Mouse (Mus musculus) megakaryocyte progenitor cell, adult 5-6 weeks (primary cell): ENCODE results near the gene Prkar1b. TPM values are rescaled to one million over a fixed set of nuclear protein-coding genes. Genes with fewer than 3 reads are reported as not detected.

Experiments used
- ATAC-seq: replicated peaks from 2 replicates; pipeline ENCODE4 v1.8.0; 2016; ENCODE audit warnings: mild to moderate bottlenecking, moderate TSS enrichment, inconsistent platforms; ENCODE audit not compliant: poor library complexity
- total RNA-seq, 2 experiments: library from RNA; stranded (forward) in 1 of 2; stranded (reverse) in 1 of 2; fragments of 157-497, 149-512 nt in 1 of 2; fragments of 200-1000 nt in 1 of 2; gene quantifications; 2 replicates each; pipeline versions ENCODE4 v1.2.3 to v1.2.4; 2015 to 2017

Prkar1b gene
- total RNA-seq, 2 experiments from 2014 or later = 0.21 to 0.81 TPM

- ATAC-seq = no peak
Observed at GRCm38 (mm10) chr5:139112418-139112817, 37.4 kb downstream of the Prkar1b start.

GRCm38 (mm10) chr5:139111991-139112390 lies 37.8 kb downstream of the Prkar1b start:
- no peak for ATAC-seq

GRCm38 (mm10) chr5:139110140-139110855 lies 39.5 kb downstream of the Prkar1b start:
- no peak for ATAC-seq

- peak; percentile 86 for ATAC-seq
Observed at GRCm38 (mm10) chr5:139107815-139108214, 42.0 kb downstream of the Prkar1b start.

- no peak for ATAC-seq
Observed at GRCm38 (mm10) chr5:139101783-139102182, 48.0 kb downstream of the Prkar1b start.

GRCm38 (mm10) chr5:139098991-139099972 lies 50.5 kb downstream of the Prkar1b start:
- peak; percentile 84 for ATAC-seq

DNA sequence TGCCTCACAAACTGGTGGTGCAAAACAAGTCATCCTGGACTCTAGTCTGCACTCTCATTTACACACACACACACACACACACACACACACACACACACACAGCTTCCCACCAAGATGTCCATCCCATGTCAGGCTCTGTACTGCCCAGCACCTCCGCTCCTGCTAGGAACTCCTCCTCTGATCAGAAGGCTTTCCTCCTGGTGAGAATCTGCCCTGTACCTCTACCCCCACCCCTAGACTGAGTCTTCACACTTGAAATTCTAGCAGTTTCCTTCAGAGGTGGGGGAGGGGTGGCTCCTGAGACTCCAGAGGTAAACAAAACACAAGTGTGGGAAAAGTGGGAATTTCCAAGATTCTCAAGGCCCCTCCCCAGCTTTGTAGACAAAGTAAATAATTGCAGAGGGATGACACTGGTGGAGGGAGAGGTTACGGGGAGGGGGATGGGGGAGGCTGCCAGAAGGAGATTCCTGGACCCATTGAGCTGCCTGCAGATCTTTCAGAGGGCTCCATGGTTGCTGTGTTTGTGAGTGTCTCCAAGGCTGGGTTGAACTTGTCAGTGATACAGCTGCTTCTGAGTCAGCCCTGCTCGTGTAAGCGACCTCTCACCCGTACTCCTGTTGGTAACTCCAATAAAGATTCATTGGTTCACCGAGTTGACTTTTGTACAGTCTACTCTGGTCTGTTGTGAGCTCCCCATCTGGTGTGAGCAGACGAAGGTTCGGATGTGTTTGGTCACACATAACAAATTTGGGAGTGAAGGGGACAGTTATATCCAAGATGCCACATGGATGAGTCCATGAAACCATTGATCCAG lies 54.3 kb downstream of the Prkar1b start:
- no peak for ATAC-seq

GRCm38 (mm10) chr5:139093534-139093933 lies 56.3 kb downstream of the Prkar1b start:
- no peak for ATAC-seq

DNA sequence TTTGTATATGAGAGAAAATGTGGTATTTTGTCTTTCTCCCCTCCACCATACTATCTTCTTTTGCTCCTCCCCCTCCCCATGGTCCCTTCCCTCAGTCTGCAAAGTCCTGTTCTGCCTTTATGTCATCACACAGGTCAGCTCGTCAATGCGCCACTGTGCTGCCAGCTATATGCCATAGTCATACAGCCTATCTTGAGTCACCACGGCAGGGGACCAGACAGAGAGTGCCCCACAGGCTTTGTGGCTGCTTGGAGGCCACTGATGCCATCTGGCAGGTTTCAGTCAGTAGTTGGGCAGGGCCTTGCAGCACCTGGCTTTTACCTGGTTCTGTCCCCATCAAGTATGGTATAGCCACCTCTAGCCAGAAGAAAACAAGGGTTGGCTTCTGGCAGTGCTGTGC lies 58.1 kb downstream of the Prkar1b start:
- ATAC-seq = no peak

- no peak for ATAC-seq
Observed at GRCm38 (mm10) chr5:139090162-139090561, 59.6 kb downstream of the Prkar1b start.

DNA sequence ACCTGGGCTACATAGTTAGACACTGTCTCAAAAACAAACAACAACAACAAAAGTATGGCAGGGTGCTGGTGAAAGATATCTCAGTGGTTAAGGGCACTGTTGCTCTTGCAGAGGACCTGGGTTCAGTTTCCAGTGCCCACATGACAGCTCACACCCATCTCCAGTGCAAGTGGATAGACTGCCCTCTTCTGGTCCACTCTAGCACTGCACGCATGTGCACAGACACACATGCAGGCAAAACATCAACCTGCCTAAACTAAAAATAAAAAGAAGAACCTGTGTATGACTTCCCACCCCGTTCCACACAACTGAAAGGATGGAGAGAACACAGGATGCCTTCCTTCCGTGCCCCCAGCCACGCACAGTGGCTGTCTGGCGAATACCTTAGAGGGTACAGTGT lies 61.6 kb downstream of the Prkar1b start:
- peak; percentile 55 for ATAC-seq

DNA sequence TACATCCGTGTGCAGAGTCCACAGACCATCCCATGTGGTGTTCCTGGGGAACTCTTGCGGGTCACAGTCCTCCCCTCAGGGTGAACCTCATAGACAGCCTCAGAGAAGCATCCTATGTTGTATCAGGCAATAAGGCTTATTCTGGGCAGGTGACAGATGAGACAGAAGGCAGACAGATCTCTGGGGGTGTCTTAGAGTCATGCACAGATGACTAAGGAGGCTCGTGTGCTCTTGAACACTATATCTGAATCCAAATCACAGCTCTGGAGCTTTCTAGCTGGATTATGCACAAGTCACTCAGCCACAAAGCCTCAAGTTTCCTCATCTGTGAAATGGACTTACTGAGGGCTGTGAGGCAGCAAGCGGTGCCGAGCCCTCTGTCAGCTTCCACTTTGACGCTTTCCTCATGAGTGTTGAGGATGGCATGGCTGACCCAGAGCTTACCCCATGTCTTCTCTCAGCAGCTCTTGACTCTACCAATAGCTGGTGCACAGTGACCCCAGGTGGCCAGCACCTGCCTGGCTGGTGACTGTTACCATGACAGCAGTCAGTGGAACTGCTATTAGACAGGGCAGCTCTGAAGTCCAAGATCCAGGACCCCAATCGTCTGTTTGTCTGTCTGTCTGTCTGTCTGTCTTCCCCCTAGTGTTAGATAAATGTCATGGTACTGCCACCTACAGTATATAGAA lies 64.8 kb downstream of the Prkar1b start:
- peak; percentile 59 for ATAC-seq

DNA sequence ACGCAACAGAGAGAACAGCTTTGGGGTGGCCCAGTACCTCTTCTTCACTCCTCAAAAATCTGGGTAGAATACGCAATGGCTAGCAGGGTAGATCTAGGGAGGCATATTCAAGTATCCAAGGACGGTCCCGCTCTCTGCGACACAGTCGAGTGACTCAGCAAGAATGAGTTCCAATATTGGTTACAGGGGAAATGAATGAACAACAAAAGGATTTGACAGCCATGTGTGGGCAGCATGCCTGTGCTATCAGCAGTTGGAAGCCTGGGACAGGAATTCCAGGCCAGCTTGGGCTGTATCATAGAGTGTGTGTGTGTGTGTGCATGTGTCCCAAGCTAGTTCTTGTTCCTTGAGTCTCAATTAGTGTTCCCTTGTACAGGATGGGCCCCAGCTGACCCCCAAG lies 65.5 kb downstream of the Prkar1b start:
- ATAC-seq = no peak

GRCm38 (mm10) chr5:139083841-139084240 lies 66.0 kb downstream of the Prkar1b start:
- ATAC-seq = no peak

- ATAC-seq = no peak
Observed at GRCm38 (mm10) chr5:139081370-139081769, 68.4 kb downstream of the Prkar1b start.

GRCm38 (mm10) chr5:139078156-139078462 lies 71.7 kb downstream of the Prkar1b start:
- ATAC-seq = no peak

DNA sequence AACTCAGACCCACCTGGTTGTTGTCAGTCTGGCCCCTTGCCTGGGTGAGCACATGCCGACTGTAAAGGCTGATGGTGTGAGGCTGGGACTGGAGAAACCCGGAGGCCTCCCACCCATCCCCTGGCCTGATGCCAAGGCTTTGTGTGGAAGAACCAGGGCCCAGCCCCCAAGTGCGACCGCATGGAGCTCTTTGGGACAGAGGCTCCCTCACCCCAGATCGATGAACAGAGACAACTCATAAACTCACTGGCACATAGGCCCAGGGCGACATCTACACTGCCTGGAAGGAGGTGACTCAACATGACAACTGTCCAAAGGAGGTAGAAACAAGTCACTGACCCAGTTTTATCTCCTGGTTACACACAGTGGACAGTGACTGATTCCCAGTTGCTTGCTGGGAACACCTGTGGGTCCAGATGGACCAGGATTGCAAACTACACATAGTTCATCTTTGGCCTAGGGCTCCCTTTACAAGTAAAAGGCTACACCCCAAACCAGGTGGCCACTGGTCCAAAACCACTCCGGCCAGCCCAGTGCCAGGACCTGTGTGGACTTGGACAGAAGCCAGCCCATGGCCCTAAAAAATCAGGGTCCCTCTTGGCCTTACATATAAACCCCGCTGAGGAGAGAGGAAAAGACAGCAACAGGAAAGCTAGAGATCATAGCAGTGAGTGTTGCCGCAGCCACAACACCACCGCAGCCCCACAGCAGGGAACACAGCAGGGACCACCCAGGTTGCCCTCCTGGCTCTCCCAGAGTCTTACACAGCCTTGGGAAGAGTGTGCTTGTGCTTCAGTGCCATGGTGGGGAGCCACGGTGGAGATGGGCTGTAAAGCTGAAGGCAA lies 72.3 kb downstream of the Prkar1b start:
- no peak for ATAC-seq

- no peak for ATAC-seq
Observed at GRCm38 (mm10) chr5:139076450-139076849, 73.4 kb downstream of the Prkar1b start.

GRCm38 (mm10) chr5:139075791-139076190 lies 74.0 kb downstream of the Prkar1b start:
- ATAC-seq = no peak

DNA sequence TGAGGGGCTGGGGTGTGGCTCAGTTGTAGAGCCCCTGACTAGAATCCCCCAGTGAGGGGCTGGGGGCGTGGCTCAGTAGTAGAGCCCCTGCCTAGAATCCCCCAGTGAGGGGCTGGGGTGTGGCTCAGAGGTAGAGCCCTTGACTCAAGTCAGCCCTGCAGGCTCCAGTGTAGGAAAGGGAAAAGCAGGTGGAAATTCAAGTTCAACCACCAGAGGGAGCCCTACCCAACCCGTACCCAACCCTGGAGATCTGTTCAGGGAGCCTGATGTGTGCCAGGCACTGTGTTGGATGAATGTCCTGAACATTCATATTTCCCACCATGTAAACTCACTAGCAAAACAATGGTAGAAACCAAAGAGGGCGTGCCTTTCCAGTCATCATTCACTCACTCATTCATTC lies 74.7 kb downstream of the Prkar1b start:
- ATAC-seq = peak; percentile 95
